Mouse (Mus musculus) intestine, embryonic 16.5 days (tissue): ENCODE measurements around the gene Fosl2. TPM values are rescaled to one million over a fixed set of nuclear protein-coding genes. Genes with fewer than 3 reads are reported as not detected.

Source experiments
- ATAC-seq: fragments of 200-750 bp; cut with Nextera tagmentation; 2 replicates; pipeline ENCODE4 v1.8.0; 2017; ENCODE audit warnings: moderate TSS enrichment, moderate library complexity
- H3K27ac ChIP-seq: fragments of 300-500 bp; sonication (generic); 2 replicates; pipeline ENCODE4 v1.5.1; 2014; ENCODE audit warnings: mild to moderate bottlenecking, low read length
- H3K27me3 ChIP-seq: fragments of 300-500 bp; sonication (generic); replicated peaks from 2 replicates; pipeline ENCODE4 v1.6.1; 2014; ENCODE audit warnings: low read length, control low read depth, mixed read lengths; ENCODE audit not compliant: control insufficient read depth, insufficient read depth
- H3K36me3 ChIP-seq: fragments of 300-500 bp; sonication (generic); 2 replicates; pipeline ENCODE4 v1.6.1; 2014; ENCODE audit warnings: low read length, control low read depth; ENCODE audit not compliant: control insufficient read depth, insufficient read depth
- H3K4me1 ChIP-seq: fragments of 300-500 bp; sonication (generic); 2 replicates; pipeline ENCODE4 v1.6.1; 2014; ENCODE audit warnings: low read length, control low read depth, mixed read lengths; ENCODE audit not compliant: control insufficient read depth, insufficient read depth
- H3K4me2 ChIP-seq: fragments of 300-500 bp; sonication (generic); 2 replicates; pipeline ENCODE4 v1.6.1; 2014; ENCODE audit warnings: low read depth, low read length, control low read depth
- H3K4me3 ChIP-seq: fragments of 300-500 bp; sonication (generic); 2 replicates; pipeline ENCODE4 v1.5.1; 2014; ENCODE audit warnings: mild to moderate bottlenecking, low read length
- H3K9ac ChIP-seq: fragments of 300-500 bp; sonication (generic); 2 replicates; pipeline ENCODE4 v1.6.1; 2014; ENCODE audit warnings: low read depth, low read length
- H3K9me3 ChIP-seq: fragments of 300-500 bp; sonication (generic); 2 replicates; pipeline ENCODE4 v1.6.1; 2016; ENCODE audit warnings: low read length, control low read depth; ENCODE audit not compliant: control insufficient read depth
- WGBS: fragments of 180-500 bp; shearing (Covaris S2); extraction: QIAGEN DNeasy Blood & Tissue Kit; methylation state at CpG from one replicate; pipeline ENCODE4 v1.1.7; 2014; 5-methylcytosine and 5-hydroxymethylcytosine counted together
- polyA plus RNA-seq: library from polyadenylated mRNA; unstranded; fragments of >200 nt; fragmentation: Nextera tagmentation; extraction: Ambion mirVana; gene quantifications from 2 replicates; pipeline ENCODE4 v1.2.1, GENCODE M21; 2015

The Fosl2 gene
- 5.7 and 6.5 TPM in 2 replicates for polyA plus RNA-seq

- Histone ChIP-seq H3K36me3 (no peaks in the 10 kb centered on the region), H3K4me2 (peak within 1 kb of the TSS; percentile 66), H3K27ac (peak within 1 kb of the TSS; percentile 100), H3K27me3 (no peaks in the 10 kb centered on the region), H3K4me3 (peak within 1 kb of the TSS; percentile 86), H3K9me3 (no peaks in the 10 kb centered on the region), H3K4me1 (peaks cover 33% of the 10 kb centered on the region), H3K9ac (peak within 1 kb of the TSS; percentile 97)
- ATAC-seq = peak; percentile 81
- under 1% methylated on average over 79 of the region's 85 CpGs for WGBS
Observed at GRCm38 (mm10) chr5:32135336-32136206, at the start of gene Fosl2. Fosl2 (plus strand) TSS chr5:32135801.

GRCm38 (mm10) chr5:32085971-32086370 is 49.6 kb upstream of the Fosl2 start:
- WGBS = 84% methylated on average over 2 of the region's 2 CpGs
- no peaks in the 10 kb centered on the region for H3K27me3 ChIP-seq
- H3K36me3 ChIP-seq = no peaks in the 10 kb centered on the region
- no peak overlapping the region for H3K27ac ChIP-seq
- H3K4me3 ChIP-seq = no peak overlapping the region
- ATAC-seq = no peak
- H3K4me2 ChIP-seq = no peak overlapping the region
- H3K4me1 ChIP-seq = peaks cover 2% of the 10 kb centered on the region; the same call in 1 of the 2 replicates
- H3K9ac ChIP-seq = no peak overlapping the region
- H3K9me3 ChIP-seq = no peaks in the 10 kb centered on the region

GRCm38 (mm10) chr5:32086526-32087090 is 49.0 kb upstream of the Fosl2 start:
- no peak overlapping the region for H3K27ac ChIP-seq
- ATAC-seq = no peak
- no peaks in the 10 kb centered on the region for H3K9me3 ChIP-seq
- no peak overlapping the region for H3K4me3 ChIP-seq
- no peaks in the 10 kb centered on the region for H3K36me3 ChIP-seq
- H3K4me2 ChIP-seq = no peak overlapping the region
- no peaks in the 10 kb centered on the region for H3K27me3 ChIP-seq
- H3K9ac ChIP-seq = no peak overlapping the region
- H3K4me1 ChIP-seq = peaks cover 2% of the 10 kb centered on the region; the same call in 1 of the 2 replicates
- WGBS = 85% methylated on average over 6 of the region's 6 CpGs

- 41% methylated on average over 5 of the region's 5 CpGs for WGBS
- H3K27ac ChIP-seq = no peak overlapping the region
Observed at GRCm38 (mm10) chr5:32089481-32089880, 46.1 kb upstream of the Fosl2 start.

GRCm38 (mm10) chr5:32092281-32092680 is 43.3 kb upstream of the Fosl2 start:
- Histone ChIP-seq H3K27ac (no peak overlapping the region), H3K36me3 (no peaks in the 10 kb centered on the region), H3K4me1 (no peaks in the 10 kb centered on the region), H3K4me3 (no peak overlapping the region), H3K9ac (no peak overlapping the region), H3K9me3 (no peaks in the 10 kb centered on the region), H3K4me2 (no peak overlapping the region), H3K27me3 (no peaks in the 10 kb centered on the region)
- no peak for ATAC-seq

More at GRCm38 (mm10) chr5:32089481-32089880, 46.1 kb upstream of the Fosl2 start:
- H3K27me3 ChIP-seq = no peaks in the 10 kb centered on the region
- H3K4me2 ChIP-seq = no peak overlapping the region
- no peaks in the 10 kb centered on the region for H3K9me3 ChIP-seq
- ATAC-seq = no peak
- no peak overlapping the region for H3K9ac ChIP-seq
- H3K4me3 ChIP-seq = no peak overlapping the region
- H3K4me1 ChIP-seq = peaks cover 2% of the 10 kb centered on the region; the same call in 1 of the 2 replicates
- H3K36me3 ChIP-seq = no peaks in the 10 kb centered on the region

- H3K4me3 ChIP-seq = no peak overlapping the region
- 76% methylated on average over 3 of the region's 3 CpGs for WGBS
- no peaks in the 10 kb centered on the region for H3K36me3 ChIP-seq
- no peak overlapping the region for H3K27ac ChIP-seq
- no peaks in the 10 kb centered on the region for H3K27me3 ChIP-seq
- no peak for ATAC-seq
- no peak overlapping the region for H3K9ac ChIP-seq
- no peak overlapping the region for H3K4me2 ChIP-seq
- H3K4me1 ChIP-seq = peaks cover 16% of the 10 kb centered on the region
- no peaks in the 10 kb centered on the region for H3K9me3 ChIP-seq
Observed at GRCm38 (mm10) chr5:32098691-32099090, 36.9 kb upstream of the Fosl2 start.

DNA sequence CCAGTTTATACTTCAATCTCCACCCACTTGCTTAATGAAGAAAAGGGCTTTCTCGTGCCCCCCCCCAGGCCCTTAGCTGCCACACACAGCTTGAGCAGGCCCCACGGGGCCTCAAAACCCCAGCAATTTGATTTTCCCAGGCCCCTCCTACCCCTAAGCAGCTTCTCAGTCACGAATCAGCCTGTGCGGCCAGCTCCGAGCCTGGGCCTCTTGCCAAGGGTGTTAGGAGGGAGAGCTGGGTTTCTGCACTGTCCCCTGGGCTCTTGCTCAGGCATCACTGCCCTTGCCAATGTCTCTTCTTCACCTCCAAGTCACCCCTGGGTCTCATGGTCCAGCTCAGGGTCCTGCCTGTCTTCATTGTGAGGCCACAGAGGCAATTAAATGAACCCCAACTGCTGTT is 33.1 kb upstream of the Fosl2 start:
- H3K27me3 ChIP-seq = no peaks in the 10 kb centered on the region
- H3K4me2 ChIP-seq = no peak overlapping the region
- no peaks in the 10 kb centered on the region for H3K36me3 ChIP-seq
- H3K4me1 ChIP-seq = peaks cover 18% of the 10 kb centered on the region
- H3K27ac ChIP-seq = peak overlapping the region; percentile 69
- no peaks in the 10 kb centered on the region for H3K9me3 ChIP-seq
- ATAC-seq = peak; percentile 78
- no peak overlapping the region for H3K9ac ChIP-seq
- WGBS = 26% methylated on average over 5 of the region's 5 CpGs
- H3K4me3 ChIP-seq = no peak overlapping the region

DNA sequence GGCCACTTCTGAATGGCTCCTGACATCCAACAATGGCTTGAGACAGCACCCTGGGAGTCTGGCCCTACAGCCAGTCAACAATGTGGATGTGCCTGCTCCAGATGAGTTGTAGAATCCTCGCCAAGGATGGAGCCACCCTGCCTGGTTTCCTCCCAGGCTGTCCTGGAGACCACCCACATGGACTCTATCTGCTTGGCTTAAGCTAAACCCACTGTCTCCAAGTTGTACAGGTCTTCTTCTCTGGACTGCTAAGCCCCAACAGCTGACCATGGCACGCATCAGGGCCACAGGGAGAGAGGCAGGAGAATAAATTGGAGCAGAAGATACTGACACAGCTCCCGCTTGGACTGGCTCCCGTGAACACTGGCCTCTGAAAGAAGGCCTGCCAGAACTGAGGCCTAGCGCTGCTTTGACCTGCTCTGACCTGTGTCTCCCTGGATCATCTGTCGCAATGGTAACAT is 32.6 kb upstream of the Fosl2 start:
- Histone ChIP-seq H3K9ac (no peak overlapping the region), H3K4me3 (no peak overlapping the region), H3K36me3 (no peaks in the 10 kb centered on the region), H3K27me3 (no peaks in the 10 kb centered on the region), H3K9me3 (no peaks in the 10 kb centered on the region), H3K4me1 (peaks cover 18% of the 10 kb centered on the region), H3K27ac (peak overlapping the region; percentile 69), H3K4me2 (no peak overlapping the region)
- ATAC-seq = peak; percentile 75
- WGBS = 65% methylated on average over 6 of the region's 6 CpGs

DNA sequence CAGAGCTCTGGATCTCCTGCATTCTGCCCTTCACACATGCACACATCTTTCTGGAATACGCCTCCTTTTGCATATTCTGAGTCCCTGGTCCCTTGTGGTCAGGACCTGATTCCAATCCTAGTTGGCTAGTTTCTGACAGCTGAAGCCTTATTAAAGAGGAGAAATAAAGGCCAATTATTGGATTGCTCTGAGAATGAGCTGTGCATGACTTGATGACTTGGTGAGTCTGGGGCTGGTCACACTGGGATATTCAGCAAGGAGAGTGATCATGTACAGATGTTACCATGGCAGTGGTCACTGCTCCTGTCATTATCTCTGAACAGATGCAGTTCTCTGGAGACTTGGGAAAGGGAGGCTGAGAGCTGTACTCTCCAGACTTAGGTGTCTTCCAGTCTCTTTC is 32.1 kb upstream of the Fosl2 start:
- 80% methylated on average over 1 of the region's 1 CpGs for WGBS
- Histone ChIP-seq H3K4me3 (no peak overlapping the region), H3K9me3 (no peaks in the 10 kb centered on the region), H3K9ac (no peak overlapping the region), H3K27me3 (no peaks in the 10 kb centered on the region), H3K36me3 (no peaks in the 10 kb centered on the region), H3K4me1 (peaks cover 18% of the 10 kb centered on the region), H3K4me2 (no peak overlapping the region), H3K27ac (peak overlapping the region; percentile 69; the same call in 1 of the 2 replicates)
- ATAC-seq = no peak
